Mouse (Mus musculus) kidney, adult 11 months (tissue): ENCODE data around the gene Slc9a8.
A peak's percentile ranks its signal among the peaks of the same experiment; 100 is the strongest.

Experiments
- DNase-seq: peaks from one replicate; pipeline ENCODE4 v3.0.0; 2022

Gene Slc9a8

GRCm38 (mm10) chr2:167483827-167484410 is 62.4 kb downstream of the Slc9a8 start:
- DNase-seq = no peak

GRCm38 (mm10) chr2:167484932-167485331 is 63.4 kb downstream of the Slc9a8 start:
- no peak for DNase-seq

- DNase-seq = peak; percentile 85
These were observed 64.2 kb downstream of the Slc9a8 start for GRCm38 (mm10) chr2:167485501-167486377.

GRCm38 (mm10) chr2:167486573-167486972 is 65.1 kb downstream of the Slc9a8 start:
- no peak for DNase-seq

GRCm38 (mm10) chr2:167487551-167487950 is 66.0 kb downstream of the Slc9a8 start:
- DNase-seq = no peak

- DNase-seq = no peak
These were observed 66.5 kb downstream of the Slc9a8 start for GRCm38 (mm10) chr2:167487994-167488393.

GRCm38 (mm10) chr2:167490813-167491525 is 69.5 kb downstream of the Slc9a8 start:
- DNase-seq = no peak

- no peak for DNase-seq
These were observed 70.5 kb downstream of the Slc9a8 start, which contains the start of gene Rnf114 for GRCm38 (mm10) chr2:167491757-167492708. Gene Rnf114 (plus strand): TSS chr2:167492645.

GRCm38 (mm10) chr2:167492713-167493636 is 71.5 kb downstream of the Slc9a8 start, which contains the start of gene Spata2:
Gene Spata2 (minus strand): TSS chr2:167492887.
- peak; percentile 92 for DNase-seq

GRCm38 (mm10) chr2:167496437-167496836 is 74.9 kb downstream of the Slc9a8 start:
- DNase-seq = no peak

GRCm38 (mm10) chr2:167497272-167497671 is 75.8 kb downstream of the Slc9a8 start:
- DNase-seq = no peak

- no peak for DNase-seq
These were observed 81.2 kb downstream of the Slc9a8 start for GRCm38 (mm10) chr2:167502554-167503252.

- peak; percentile 82 for DNase-seq
These were observed 81.9 kb downstream of the Slc9a8 start for GRCm38 (mm10) chr2:167503253-167503895.

GRCm38 (mm10) chr2:167503896-167504349 is 82.4 kb downstream of the Slc9a8 start:
- DNase-seq = peak; percentile 88

GRCm38 (mm10) chr2:167505127-167505526 is 83.6 kb downstream of the Slc9a8 start:
- DNase-seq = no peak

- DNase-seq = no peak
These were observed 85.2 kb downstream of the Slc9a8 start for GRCm38 (mm10) chr2:167506546-167507260.

GRCm38 (mm10) chr2:167507719-167508385 is 86.3 kb downstream of the Slc9a8 start:
- no peak for DNase-seq

GRCm38 (mm10) chr2:167508569-167508968 is 87.1 kb downstream of the Slc9a8 start:
- no peak for DNase-seq
